Mouse (Mus musculus) thymus, adult 2 months (tissue): ENCODE data around the gene Fam217b.

Experiments
- CTCF ChIP-seq: fragments of 200-500 bp; IDR thresholded peaks from 2 replicates; pipeline ENCODE4 v1.5.1; 2012; ENCODE audit warnings: mild to moderate bottlenecking, control low read depth, low read length, moderate library complexity, borderline replicate concordance; ENCODE audit not compliant: control insufficient read depth, poor library complexity, insufficient read depth; ENCODE audit errors: extremely low read depth
- POLR2A ChIP-seq: fragments of 200-500 bp; IDR thresholded peaks from 2 replicates; pipeline ENCODE4 v1.6.1; 2012; ENCODE audit warnings: mild to moderate bottlenecking, low read length, control low read depth, moderate library complexity; ENCODE audit not compliant: control insufficient read depth, poor library complexity, insufficient read depth; ENCODE audit errors: extremely low read depth

GRCm38 (mm10) chr2:178407053-178407815 lies 7.1 kb upstream of the Fam217b start, which contains the start of gene Sycp2:
- TF ChIP-seq POLR2A (no peak), CTCF (no peak)
